8 mouse cellular contexts compared by ENCODE assay signal in genomic region chr11:87689402-87689808, GRCm38 (mm10). TPM values are rescaled to one million over a fixed set of nuclear protein-coding genes. Genes with fewer than 3 reads are reported as not detected.
A peak's percentile ranks its signal among the peaks of the same experiment; 100 is the strongest.
DNase-seq lines count a peak whose midpoint lies in the region; ATAC-seq lines count a peak whose summit lies in the region.
"Had no signal": no experiment of that assay in that cellular context is flagged by ENCODE, and none has a peak within 500 bp of the region (broad histone marks: within the 10 kb centered on the region; RNA-seq: fewer than 3 reads in every experiment).

No protein-coding gene starts in this region.

- no peak overlapping the region for H3K9ac ChIP-seq in midbrain, embryonic 11.5 days (ENCODE audit: low read length)
- H3K9ac ChIP-seq in intestine, embryonic 14.5 days (ENCODE audit: low read length): no peak overlapping the region
- 0 out of 2 replicates have a peak overlapping the region, but pooled peaks have one; percentile 37 for H3K9ac ChIP-seq in liver, embryonic 13.5 days
- H3K9ac ChIP-seq in stomach, embryonic 14.5 days (replicated peaks; ENCODE audit: low read depth, low read length): no peak overlapping the region

- no peak for ATAC-seq in midbrain, embryonic 11.5 days (ENCODE audit: low FRiP score)
- peak; percentile 81 for ATAC-seq in intestine, embryonic 14.5 days (replicated peaks; ENCODE audit: low FRiP score, low TSS enrichment, low read depth)
- peak; percentile 52 for ATAC-seq in liver, embryonic 13.5 days (ENCODE audit: low read depth)
- ATAC-seq in stomach, embryonic 14.5 days (ENCODE audit: insufficient number of reproducible peaks, insufficient read depth, low FRiP score, low read depth): peak; percentile 92

- H3K27me3 ChIP-seq in midbrain, embryonic 11.5 days (ENCODE audit: control insufficient read depth, insufficient read depth, low read length): no peaks in the 10 kb centered on the region
- H3K27me3 ChIP-seq in midbrain, embryonic 10.5 days (ENCODE audit: low read depth, poor library complexity, severe bottlenecking): no peaks in the 10 kb centered on the region
- H3K27me3 ChIP-seq in intestine, embryonic 14.5 days (replicated peaks; ENCODE audit: control insufficient read depth, insufficient read depth, low read length): no peaks in the 10 kb centered on the region
- H3K27me3 ChIP-seq in liver, embryonic 13.5 days: no peaks in the 10 kb centered on the region
- no peaks in the 10 kb centered on the region for H3K27me3 ChIP-seq in stomach, embryonic 14.5 days (ENCODE audit: control insufficient read depth, insufficient read depth, low read length)

- no peak overlapping the region for H3K27ac ChIP-seq in midbrain, embryonic 11.5 days (ENCODE audit: low read depth, low read length)
- H3K27ac ChIP-seq in midbrain, embryonic 10.5 days (replicated peaks): no peak overlapping the region
- H3K27ac ChIP-seq in intestine, embryonic 14.5 days (ENCODE audit: low read depth): peak overlapping the region; percentile 11
- H3K27ac ChIP-seq in liver, embryonic 13.5 days: peak overlapping the region; percentile 72
- peak overlapping the region; percentile 89; the same call in 1 of the 2 replicates for H3K27ac ChIP-seq in stomach, embryonic 14.5 days (ENCODE audit: low read length)

- no peaks in the 10 kb centered on the region for H3K36me3 ChIP-seq in midbrain, embryonic 11.5 days (ENCODE audit: control insufficient read depth, insufficient read depth, low read length)
- no peaks in the 10 kb centered on the region for H3K36me3 ChIP-seq in midbrain, embryonic 10.5 days
- no peaks in the 10 kb centered on the region for H3K36me3 ChIP-seq in intestine, embryonic 14.5 days (ENCODE audit: control insufficient read depth, insufficient read depth, low read length)
- no peaks in the 10 kb centered on the region for H3K36me3 ChIP-seq in liver, embryonic 13.5 days
- H3K36me3 ChIP-seq in stomach, embryonic 14.5 days (ENCODE audit: control insufficient read depth, insufficient read depth, low read length): no peaks in the 10 kb centered on the region

- no peaks in the 10 kb centered on the region for H3K9me3 ChIP-seq in midbrain, embryonic 11.5 days (ENCODE audit: control insufficient read depth, low read length)
- no peaks in the 10 kb centered on the region for H3K9me3 ChIP-seq in midbrain, embryonic 10.5 days (replicated peaks)
- H3K9me3 ChIP-seq in intestine, embryonic 14.5 days (ENCODE audit: control insufficient read depth, low read length): no peaks in the 10 kb centered on the region
- H3K9me3 ChIP-seq in liver, embryonic 13.5 days (replicated peaks): no peaks in the 10 kb centered on the region
- H3K9me3 ChIP-seq in stomach, embryonic 14.5 days (ENCODE audit: control insufficient read depth, low read depth, low read length): no peaks in the 10 kb centered on the region

- H3K4me1 ChIP-seq in midbrain, embryonic 11.5 days (ENCODE audit: control insufficient read depth, insufficient read depth, low read length): no peaks in the 10 kb centered on the region
- peaks cover 6% of the 10 kb centered on the region; the same call in 1 of the 2 replicates for H3K4me1 ChIP-seq in midbrain, embryonic 10.5 days
- H3K4me1 ChIP-seq in intestine, embryonic 14.5 days (replicated peaks; ENCODE audit: control insufficient read depth, insufficient read depth, low read length): peaks cover 18% of the 10 kb centered on the region
- peaks cover 61% of the 10 kb centered on the region for H3K4me1 ChIP-seq in liver, embryonic 13.5 days (replicated peaks)
- H3K4me1 ChIP-seq in stomach, embryonic 14.5 days (ENCODE audit: control insufficient read depth, insufficient read depth, low read length): peaks cover 20% of the 10 kb centered on the region

- H3K4me3 ChIP-seq in midbrain, embryonic 11.5 days (ENCODE audit: low read depth, low read length): no peak overlapping the region
- no peak overlapping the region for H3K4me3 ChIP-seq in midbrain, embryonic 10.5 days
- H3K4me3 ChIP-seq in intestine, embryonic 14.5 days (ENCODE audit: low read depth, low read length): no peak overlapping the region
- peak overlapping the region; percentile 30 for H3K4me3 ChIP-seq in liver, embryonic 13.5 days (replicated peaks)
- no peak overlapping the region for H3K4me3 ChIP-seq in stomach, embryonic 14.5 days (ENCODE audit: low read depth, low read length)
- H3K4me3 ChIP-seq: myocyte had no signal

- DNase-seq in midbrain, embryonic 11.5 days (ENCODE audit: low spot score, missing footprints): peak; percentile 66
- DNase-seq in midbrain, embryonic 10.5 days (ENCODE audit: low spot score): no peak
- DNase-seq in brain, embryonic 18.5 days (ENCODE audit: low read depth, low spot score): peak; percentile 10
- DNase-seq in intestine, embryonic 14.5 days (ENCODE audit: low spot score): peak; percentile 74
- DNase-seq in liver, embryonic 13.5 days: no peak
- no peak for DNase-seq in thymus, adult 18-20 months

- no peak overlapping the region for H3K4me2 ChIP-seq in midbrain, embryonic 11.5 days
- peak overlapping the region; percentile 3 for H3K4me2 ChIP-seq in intestine, embryonic 14.5 days (ENCODE audit: low read length)
- H3K4me2 ChIP-seq in liver, embryonic 13.5 days: peak overlapping the region; percentile 60
- H3K4me2 ChIP-seq in stomach, embryonic 14.5 days (replicated peaks; ENCODE audit: low read depth, low read length): peak overlapping the region; percentile 21

- 70% methylated on average over 7 of the region's 7 CpGs for WGBS in midbrain, embryonic 11.5 days
- WGBS in midbrain, embryonic 10.5 days: 64% methylated on average over 7 of the region's 7 CpGs
- 1% methylated on average over 7 of the region's 7 CpGs for WGBS in intestine, embryonic 14.5 days
- 36% methylated on average over 7 of the region's 7 CpGs for WGBS in liver, embryonic 13.5 days (ENCODE audit: insufficient replicate concordance)
- WGBS in stomach, embryonic 14.5 days: 4% methylated on average over 7 of the region's 7 CpGs

RNA-seq across cellular contexts. Expression of gene Rnf43, which starts 26.9 kb away (rescaled TPM):
- polyA plus RNA-seq in midbrain, embryonic 11.5 days (2014; fragmentation: Nextera tagmentation; extraction: Ambion mirVana): 0.61 and 2.0 TPM in 2 replicates
- 0.95 and 1.3 TPM in 2 replicates for polyA plus RNA-seq in midbrain, embryonic 10.5 days (2016; fragmentation: Nextera tagmentation; extraction: Ambion mirVana)
- 18.9 and 22.2 TPM in 2 replicates for polyA plus RNA-seq in intestine, embryonic 14.5 days (2014; fragmentation: Nextera tagmentation; extraction: Ambion mirVana)
- 3.8 and 5.5 TPM in 2 replicates for polyA plus RNA-seq in liver, embryonic 13.5 days (2015; fragmentation: Nextera tagmentation; extraction: Ambion mirVana)
- polyA plus RNA-seq in stomach, embryonic 14.5 days (2014; fragmentation: Nextera tagmentation; extraction: Ambion mirVana): 19.7 and 20.2 TPM in 2 replicates
- polyA plus RNA-seq: myocyte had no signal

RNA-seq across cellular contexts. Expression of gene Supt4a, which starts 47.9 kb away (rescaled TPM):
- polyA plus RNA-seq in midbrain, embryonic 11.5 days (2014; fragmentation: Nextera tagmentation; extraction: Ambion mirVana): 148 and 163 TPM in 2 replicates
- polyA plus RNA-seq in midbrain, embryonic 10.5 days (2016; fragmentation: Nextera tagmentation; extraction: Ambion mirVana): 157 and 171 TPM in 2 replicates
- polyA plus RNA-seq in intestine, embryonic 14.5 days (2014; fragmentation: Nextera tagmentation; extraction: Ambion mirVana): 146 and 151 TPM in 2 replicates
- polyA plus RNA-seq in liver, embryonic 13.5 days (2015; fragmentation: Nextera tagmentation; extraction: Ambion mirVana): 219 and 233 TPM in 2 replicates
- 133 and 151 TPM in 2 replicates for polyA plus RNA-seq in stomach, embryonic 14.5 days (2014; fragmentation: Nextera tagmentation; extraction: Ambion mirVana)

Comparison
In these comparisons a context has a peak if more than half of its experiments do, and no peak if none do; other contexts are left out.
1. DNase-seq: peak in midbrain, embryonic 11.5 days (single experiment), brain, embryonic 18.5 days (single experiment) and intestine, embryonic 14.5 days (single experiment); none in midbrain, embryonic 10.5 days (single experiment), liver, embryonic 13.5 days (single experiment) and thymus, adult 18-20 months (0 of 2).
2. H3K27ac ChIP-seq: peak in intestine, embryonic 14.5 days (single experiment), liver, embryonic 13.5 days (single experiment) and stomach, embryonic 14.5 days (single experiment); none in midbrain, embryonic 11.5 days (single experiment) and midbrain, embryonic 10.5 days (single experiment).